ENCODE assay signal across 20 mouse cellular contexts in the genomic region with DNA sequence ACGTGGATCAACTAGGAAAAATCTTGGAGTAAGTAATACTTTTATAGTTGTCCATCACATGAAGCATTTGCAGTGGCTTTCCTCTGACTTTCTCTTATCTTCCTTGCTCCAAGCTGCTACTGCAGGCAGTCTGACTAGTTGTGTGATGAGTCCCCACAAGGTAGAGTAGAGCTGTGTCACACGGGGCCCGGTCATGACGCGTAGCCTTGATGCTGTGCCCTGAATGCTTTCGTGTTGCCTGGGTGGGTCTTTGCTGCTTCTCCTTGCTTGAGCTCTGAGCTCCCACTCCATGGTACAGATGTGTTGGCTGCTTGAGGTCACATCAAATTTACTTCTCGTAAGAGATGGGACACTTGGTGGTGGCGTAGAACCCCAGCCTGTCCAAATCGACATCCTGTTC. TPM values are rescaled to one million over a fixed set of nuclear protein-coding genes. Genes with fewer than 3 reads are reported as not detected.
A peak's percentile ranks its signal among the peaks of the same experiment; 100 is the strongest.
DNase-seq lines count a peak whose midpoint lies in the region; ATAC-seq and TF ChIP-seq lines count a peak whose summit lies in the region.
"Had no signal": no experiment of that assay in that cellular context is flagged by ENCODE, and none has a peak within 500 bp of the region (broad histone marks: within the 10 kb centered on the region; RNA-seq: fewer than 3 reads in every experiment).

No protein-coding gene starts in this region.

- DNase-seq in liver, embryonic 13.5 days = no peak
- no peak for DNase-seq in liver, postnatal 0 days
- no peak for DNase-seq in G1E (ENCODE audit: low spot score)
- no peak for DNase-seq in natural killer cell, adult 2 months (ENCODE audit: low spot score in 2 of 2)
- DNase-seq: adrenal gland, postnatal 14 days; cerebellum, adult 11-12 months; cerebellum, adult 9-10 months; cerebellum, postnatal 36 days; gastrocnemius, postnatal 36 days; heart, postnatal 36 days had no signal

- 0 out of 2 replicates have a peak overlapping the region, but pooled peaks have one; percentile 23 for H3K4me2 ChIP-seq in liver, embryonic 13.5 days
- H3K4me2 ChIP-seq in liver, postnatal 0 days (ENCODE audit: low read depth, low read length) = no peak overlapping the region
- H3K4me2 ChIP-seq in intestine, embryonic 15.5 days (replicated peaks) = no peak overlapping the region
- H3K4me2 ChIP-seq in forebrain, embryonic 16.5 days (ENCODE audit: low read length) = no peak overlapping the region
- H3K4me2 ChIP-seq: heart, embryonic 11.5 days; heart, embryonic 15.5 days; hindbrain, embryonic 15.5 days had no signal

- H3K27me3 ChIP-seq in liver, embryonic 13.5 days = no peaks in the 10 kb centered on the region
- no peaks in the 10 kb centered on the region for H3K27me3 ChIP-seq in liver, postnatal 0 days (ENCODE audit: insufficient read depth, low read length)
- H3K27me3 ChIP-seq in G1E (ENCODE audit: insufficient read depth, low read length) = no peaks in the 10 kb centered on the region
- H3K27me3 ChIP-seq in intestine, embryonic 15.5 days (replicated peaks) = no peaks in the 10 kb centered on the region
- no peaks in the 10 kb centered on the region for H3K27me3 ChIP-seq in forebrain, embryonic 16.5 days (replicated peaks; ENCODE audit: control insufficient read depth, insufficient read depth, low read length)
- H3K27me3 ChIP-seq: heart, embryonic 15.5 days; hindbrain, embryonic 15.5 days; Patski had no signal

- TF ChIP-seq EP300 in liver, postnatal 0 days (IDR thresholded peaks at IDR 0.05; ENCODE audit: low read depth) = no peak

- H3K27ac ChIP-seq in liver, embryonic 13.5 days = no peak overlapping the region
- no peak overlapping the region for H3K27ac ChIP-seq in liver, postnatal 0 days (ENCODE audit: low read depth)
- H3K27ac ChIP-seq in intestine, embryonic 15.5 days = no peak overlapping the region
- H3K27ac ChIP-seq in forebrain, embryonic 16.5 days (ENCODE audit: low read length) = no peak overlapping the region
- H3K27ac ChIP-seq: embryonic facial prominence, embryonic 10.5 days; heart, embryonic 15.5 days; hindbrain, embryonic 15.5 days had no signal

- peaks cover 18% of the 10 kb centered on the region for H3K36me3 ChIP-seq in liver, embryonic 13.5 days
- peaks cover 11% of the 10 kb centered on the region; the same call in 1 of the 2 replicates for H3K36me3 ChIP-seq in liver, postnatal 0 days (replicated peaks; ENCODE audit: insufficient read depth, low read length)
- H3K36me3 ChIP-seq in G1E (replicated peaks) = peaks cover 77% of the 10 kb centered on the region
- H3K36me3 ChIP-seq in intestine, embryonic 15.5 days = no peaks in the 10 kb centered on the region
- no peaks in the 10 kb centered on the region for H3K36me3 ChIP-seq in forebrain, embryonic 16.5 days (ENCODE audit: control insufficient read depth, insufficient read depth)
- H3K36me3 ChIP-seq: hindbrain, embryonic 15.5 days had no signal

- no peaks in the 10 kb centered on the region for H3K9me3 ChIP-seq in liver, embryonic 13.5 days (replicated peaks)
- H3K9me3 ChIP-seq in liver, postnatal 0 days (ENCODE audit: low read length) = no peaks in the 10 kb centered on the region
- no peaks in the 10 kb centered on the region for H3K9me3 ChIP-seq in G1E (replicated peaks)
- H3K9me3 ChIP-seq in intestine, embryonic 15.5 days = no peaks in the 10 kb centered on the region
- no peaks in the 10 kb centered on the region for H3K9me3 ChIP-seq in forebrain, embryonic 16.5 days (ENCODE audit: control insufficient read depth, low read length)
- H3K9me3 ChIP-seq: embryonic facial prominence, embryonic 10.5 days; heart, embryonic 15.5 days; hindbrain, embryonic 15.5 days had no signal

- H3K4me1 ChIP-seq in liver, embryonic 13.5 days (replicated peaks) = peaks cover 42% of the 10 kb centered on the region
- H3K4me1 ChIP-seq in liver, postnatal 0 days (ENCODE audit: insufficient read depth) = peaks cover 3% of the 10 kb centered on the region; the same call in 1 of the 2 replicates
- H3K4me1 ChIP-seq in G1E (ENCODE audit: insufficient read depth, low read depth, low read length) = peaks cover 81% of the 10 kb centered on the region
- peaks cover 6% of the 10 kb centered on the region for H3K4me1 ChIP-seq in intestine, embryonic 15.5 days (replicated peaks)
- H3K4me1 ChIP-seq in forebrain, embryonic 16.5 days (replicated peaks; ENCODE audit: control insufficient read depth, insufficient read depth, low read length) = peaks cover 7% of the 10 kb centered on the region
- H3K4me1 ChIP-seq: embryonic facial prominence, embryonic 10.5 days; hindbrain, embryonic 15.5 days had no signal

- no peak overlapping the region for H3K9ac ChIP-seq in liver, embryonic 13.5 days
- no peak overlapping the region for H3K9ac ChIP-seq in liver, postnatal 0 days (replicated peaks)
- H3K9ac ChIP-seq in intestine, embryonic 15.5 days = no peak overlapping the region
- no peak overlapping the region for H3K9ac ChIP-seq in forebrain, embryonic 16.5 days (replicated peaks; ENCODE audit: low read depth, low read length)
- H3K9ac ChIP-seq: heart, embryonic 15.5 days; hindbrain, embryonic 15.5 days had no signal

- peak; percentile 35; the same call in 1 of the 2 replicates for ATAC-seq in liver, embryonic 13.5 days (ENCODE audit: low read depth)
- no peak for ATAC-seq in liver, postnatal 0 days
- 0 out of 2 replicates have a peak, but pooled peaks have one; percentile 24 for ATAC-seq in G1E (ENCODE audit: extremely low read depth, insufficient number of reproducible peaks, low FRiP score, poor library complexity, severe bottlenecking)
- ATAC-seq in intestine, embryonic 15.5 days = peak; percentile 26; the same call in 1 of the 2 replicates
- ATAC-seq in megakaryocyte-erythroid progenitor cell, adult 5-6 weeks (replicated peaks; ENCODE audit: low FRiP score, low TSS enrichment, poor library complexity, severe bottlenecking) = peak; percentile 26; the same call in 1 of the 2 replicates
- no peak for ATAC-seq in forebrain, embryonic 16.5 days
- ATAC-seq: activated CD4-positive, CD25-positive, alpha-beta regulatory T cell, adult 4 months; forebrain, embryonic 14.5 days; Patski had no signal

- H3K4me3 ChIP-seq in liver, embryonic 13.5 days (replicated peaks) = no peak overlapping the region
- H3K4me3 ChIP-seq in liver, postnatal 0 days (ENCODE audit: low read depth, low read length) = no peak overlapping the region
- peak overlapping the region; percentile 71 for H3K4me3 ChIP-seq in G1E (ENCODE audit: low read depth, low read length)
- no peak overlapping the region for H3K4me3 ChIP-seq in intestine, embryonic 15.5 days (replicated peaks)
- H3K4me3 ChIP-seq in forebrain, embryonic 16.5 days (replicated peaks; ENCODE audit: low read length) = no peak overlapping the region
- H3K4me3 ChIP-seq: embryonic facial prominence, embryonic 10.5 days; heart, embryonic 15.5 days; hindbrain, embryonic 15.5 days had no signal

- WGBS in liver, embryonic 13.5 days (ENCODE audit: insufficient replicate concordance) = 62% methylated on average over 9 of the region's 9 CpGs
- WGBS in liver, postnatal 0 days (ENCODE audit: insufficient replicate concordance) = 71% methylated on average over 9 of the region's 9 CpGs
- 86% methylated on average over 9 of the region's 9 CpGs for WGBS in intestine, embryonic 15.5 days
- WGBS in forebrain, embryonic 16.5 days = 95% methylated on average over 9 of the region's 9 CpGs

- TF ChIP-seq CTCF in liver, postnatal 0 days (IDR thresholded peaks at IDR 0.05; ENCODE audit: low read depth) = no peak
- TF ChIP-seq CTCF in G1E (IDR thresholded peaks at IDR 0.05; ENCODE audit: low read depth, low read length) = no peak

RNA-seq across cellular contexts. Expression of gene Fam133b, which starts 28.2 kb away (rescaled TPM):
- 13.8 and 17.3 TPM in 2 replicates for polyA plus RNA-seq in liver, embryonic 13.5 days (2015; fragmentation: Nextera tagmentation; extraction: Ambion mirVana)
- polyA plus RNA-seq in liver, postnatal 0 days (2015; fragmentation: Nextera tagmentation; extraction: Ambion mirVana) = 10.6 and 11.1 TPM in 2 replicates
- total RNA-seq in G1E (2014; fragmentation: Nextera tagmentation) (59.0 and 66.6 TPM in 2 replicates), G1E (2017) (64.6 and 76.2 TPM in 2 replicates)
- polyA plus RNA-seq in G1E (2012) = 14.5 and 16.9 TPM in 2 replicates
- polyA plus RNA-seq in intestine, embryonic 15.5 days (2015; fragmentation: Nextera tagmentation; extraction: Ambion mirVana) = 20.8 and 23.5 TPM in 2 replicates
- total RNA-seq in megakaryocyte-erythroid progenitor cell, adult 5-6 weeks (2014; fragmentation: Nextera tagmentation) = 63.1 and 67.0 TPM in 2 replicates
- 91.9 and 134 TPM in 2 replicates for total RNA-seq in megakaryocyte-erythroid progenitor cell, adult 5-6 weeks (2017)
- polyA plus RNA-seq in forebrain, embryonic 16.5 days (2015; fragmentation: Nextera tagmentation; extraction: Ambion mirVana) = 25.5 and 27.9 TPM in 2 replicates

RNA-seq across cellular contexts. Expression of gene 1700109H08Rik, which starts 55.9 kb away (rescaled TPM):
- polyA plus RNA-seq in liver, embryonic 13.5 days (2015; fragmentation: Nextera tagmentation; extraction: Ambion mirVana) = 0.82 and 1.3 TPM in 2 replicates
- polyA plus RNA-seq in liver, postnatal 0 days (2015; fragmentation: Nextera tagmentation; extraction: Ambion mirVana) = 0.32 and 0.65 TPM in 2 replicates
- total RNA-seq in G1E (2014; fragmentation: Nextera tagmentation) = 20.0 and 23.1 TPM in 2 replicates
- 6.0 and 9.5 TPM in 2 replicates for total RNA-seq in G1E (2017)
- polyA plus RNA-seq in G1E (2012) = 0.30 and 0.59 TPM in 2 replicates
- polyA plus RNA-seq in intestine, embryonic 15.5 days (2015; fragmentation: Nextera tagmentation; extraction: Ambion mirVana) = 1.6 and 1.7 TPM in 2 replicates
- total RNA-seq in megakaryocyte-erythroid progenitor cell, adult 5-6 weeks (2014; fragmentation: Nextera tagmentation) = 16.9 and 27.6 TPM in 2 replicates
- total RNA-seq in megakaryocyte-erythroid progenitor cell, adult 5-6 weeks (2017) = 11.5 and 12.3 TPM in 2 replicates
- 2.2 and 3.5 TPM in 2 replicates for polyA plus RNA-seq in forebrain, embryonic 16.5 days (2015; fragmentation: Nextera tagmentation; extraction: Ambion mirVana)

Comparison
In these comparisons a context has a peak if more than half of its experiments do, and no peak if none do; other contexts are left out.
1. ATAC-seq: peak in liver, embryonic 13.5 days (single experiment), G1E (single experiment), intestine, embryonic 15.5 days (single experiment) and megakaryocyte-erythroid progenitor cell, adult 5-6 weeks (single experiment); none in liver, postnatal 0 days (single experiment) and forebrain, embryonic 16.5 days (single experiment).